Mouse (Mus musculus) testis, adult 2 months (tissue): Measurements from ENCODE around the gene E2f1.

ENCODE experiments used
- CTCF ChIP-seq: fragments of 200-500 bp; IDR thresholded peaks from 2 replicates; pipeline ENCODE4 v1.5.1; 2012; ENCODE audit warnings: low read depth, mild to moderate bottlenecking, inconsistent platforms, low read length, moderate library complexity; ENCODE audit not compliant: control insufficient read depth, insufficient read depth, insufficient replicate concordance
- POLR2A ChIP-seq: fragments of 200-500 bp; IDR thresholded peaks from 2 replicates; pipeline ENCODE4 v1.6.1; 2012; ENCODE audit warnings: low read depth, mild to moderate bottlenecking, inconsistent platforms, low read length, moderate library complexity; ENCODE audit not compliant: control insufficient read depth

- no peak for TF ChIP-seq POLR2A
- TF ChIP-seq CTCF: no peak; the same call in 1 of the 2 replicates
Observed at GRCm38 (mm10) chr2:154552424-154552907, 17.2 kb downstream of the E2f1 start.
